Mouse (Mus musculus): Measurements from ENCODE around the gene Tmed2. TPM values are rescaled to one million over a fixed set of nuclear protein-coding genes. Genes with fewer than 3 reads are reported as not detected.

The Tmed2 gene
- polyA plus RNA-seq, 1 experiment from 2014 or later: 443 TPM

- no peak overlapping the region for H3K4me3 ChIP-seq (ENCODE audit: low read length)
- WGBS: 85% methylated on average over 3 of the region's 3 CpGs
- no peaks in the 10 kb centered on the region for H3K9me3 ChIP-seq (replicated peaks; ENCODE audit: control insufficient read depth, low read length)
- no peaks in the 10 kb centered on the region for H3K27me3 ChIP-seq (ENCODE audit: control insufficient read depth, insufficient read depth, low read length)
- H3K9ac ChIP-seq (ENCODE audit: low read length): no peak overlapping the region
- H3K36me3 ChIP-seq (ENCODE audit: control insufficient read depth, insufficient read depth): peaks cover 21% of the 10 kb centered on the region
- H3K27ac ChIP-seq (ENCODE audit: low read length): no peak overlapping the region
- ATAC-seq (replicated peaks; ENCODE audit: extremely low read depth, insufficient read depth, low FRiP score): no peak
- H3K4me1 ChIP-seq (ENCODE audit: control insufficient read depth, insufficient read depth, low read length): peaks cover 18% of the 10 kb centered on the region
- H3K4me2 ChIP-seq (ENCODE audit: low read depth, low read length): no peak overlapping the region
Measured at GRCm38 (mm10) chr5:124500573-124500972, 39.9 kb upstream of the Tmed2 start.

GRCm38 (mm10) chr5:124501541-124501940, 39.0 kb upstream of the Tmed2 start:
- H3K36me3 ChIP-seq (ENCODE audit: control insufficient read depth, insufficient read depth): peaks cover 21% of the 10 kb centered on the region
- 84% methylated on average over 10 of the region's 10 CpGs for WGBS
- H3K4me1 ChIP-seq (ENCODE audit: control insufficient read depth, insufficient read depth, low read length): peaks cover 18% of the 10 kb centered on the region
- no peak overlapping the region for H3K4me3 ChIP-seq (ENCODE audit: low read length)
- no peak overlapping the region for H3K4me2 ChIP-seq (ENCODE audit: low read depth, low read length)
- no peaks in the 10 kb centered on the region for H3K27me3 ChIP-seq (ENCODE audit: control insufficient read depth, insufficient read depth, low read length)
- no peaks in the 10 kb centered on the region for H3K9me3 ChIP-seq (replicated peaks; ENCODE audit: control insufficient read depth, low read length)
- no peak overlapping the region for H3K27ac ChIP-seq (ENCODE audit: low read length)
- no peak for ATAC-seq (replicated peaks; ENCODE audit: extremely low read depth, insufficient read depth, low FRiP score)
- H3K9ac ChIP-seq (ENCODE audit: low read length): no peak overlapping the region

GRCm38 (mm10) chr5:124503742-124504141, 36.8 kb upstream of the Tmed2 start:
- H3K9ac ChIP-seq (ENCODE audit: low read length): no peak overlapping the region
- H3K36me3 ChIP-seq (ENCODE audit: control insufficient read depth, insufficient read depth): peaks cover 21% of the 10 kb centered on the region
- no peaks in the 10 kb centered on the region for H3K9me3 ChIP-seq (replicated peaks; ENCODE audit: control insufficient read depth, low read length)
- peaks cover 11% of the 10 kb centered on the region for H3K4me1 ChIP-seq (ENCODE audit: control insufficient read depth, insufficient read depth, low read length)
- no peak overlapping the region for H3K27ac ChIP-seq (ENCODE audit: low read length)
- no peaks in the 10 kb centered on the region for H3K27me3 ChIP-seq (ENCODE audit: control insufficient read depth, insufficient read depth, low read length)
- WGBS: 61% methylated on average over 14 of the region's 14 CpGs
- no peak overlapping the region for H3K4me3 ChIP-seq (ENCODE audit: low read length)
- no peak overlapping the region for H3K4me2 ChIP-seq (ENCODE audit: low read depth, low read length)
- ATAC-seq (replicated peaks; ENCODE audit: extremely low read depth, insufficient read depth, low FRiP score): no peak

GRCm38 (mm10) chr5:124505235-124505634, 35.3 kb upstream of the Tmed2 start:
- Histone ChIP-seq H3K4me2 (ENCODE audit: low read depth, low read length) (no peak overlapping the region), H3K9me3 (replicated peaks; ENCODE audit: control insufficient read depth, low read length) (no peaks in the 10 kb centered on the region), H3K4me1 (ENCODE audit: control insufficient read depth, insufficient read depth, low read length) (peaks cover 18% of the 10 kb centered on the region), H3K27ac (ENCODE audit: low read length) (no peak overlapping the region), H3K9ac (ENCODE audit: low read length) (no peak overlapping the region), H3K27me3 (ENCODE audit: control insufficient read depth, insufficient read depth, low read length) (no peaks in the 10 kb centered on the region), H3K36me3 (ENCODE audit: control insufficient read depth, insufficient read depth) (peaks cover 24% of the 10 kb centered on the region), H3K4me3 (ENCODE audit: low read length) (no peak overlapping the region)
- 90% methylated on average over 4 of the region's 4 CpGs for WGBS
- ATAC-seq (replicated peaks; ENCODE audit: extremely low read depth, insufficient read depth, low FRiP score): no peak

- H3K4me3 ChIP-seq (ENCODE audit: low read length): no peak overlapping the region
- H3K4me1 ChIP-seq (ENCODE audit: control insufficient read depth, insufficient read depth, low read length): peaks cover 23% of the 10 kb centered on the region
- H3K4me2 ChIP-seq (ENCODE audit: low read depth, low read length): no peak overlapping the region
- H3K27ac ChIP-seq (ENCODE audit: low read length): peak overlapping the region; percentile 26; the same call in 1 of the 2 replicates
- no peak overlapping the region for H3K9ac ChIP-seq (ENCODE audit: low read length)
- WGBS: 55% methylated on average over 10 of the region's 10 CpGs
- ATAC-seq (replicated peaks; ENCODE audit: extremely low read depth, insufficient read depth, low FRiP score): no peak
- H3K27me3 ChIP-seq (ENCODE audit: control insufficient read depth, insufficient read depth, low read length): no peaks in the 10 kb centered on the region
- no peaks in the 10 kb centered on the region for H3K9me3 ChIP-seq (replicated peaks; ENCODE audit: control insufficient read depth, low read length)
- peaks cover 13% of the 10 kb centered on the region; the same call in 1 of the 2 replicates for H3K36me3 ChIP-seq (ENCODE audit: control insufficient read depth, insufficient read depth)
Measured at GRCm38 (mm10) chr5:124506731-124507359, 33.6 kb upstream of the Tmed2 start.

GRCm38 (mm10) chr5:124509200-124509599, 31.3 kb upstream of the Tmed2 start:
- H3K4me1 ChIP-seq (ENCODE audit: control insufficient read depth, insufficient read depth, low read length): peaks cover 23% of the 10 kb centered on the region
- no peaks in the 10 kb centered on the region for H3K27me3 ChIP-seq (ENCODE audit: control insufficient read depth, insufficient read depth, low read length)
- H3K36me3 ChIP-seq (ENCODE audit: control insufficient read depth, insufficient read depth): peaks cover 20% of the 10 kb centered on the region
- peak overlapping the region; percentile 86 for H3K27ac ChIP-seq (ENCODE audit: low read length)
- no peaks in the 10 kb centered on the region for H3K9me3 ChIP-seq (replicated peaks; ENCODE audit: control insufficient read depth, low read length)
- no peak for ATAC-seq (replicated peaks; ENCODE audit: extremely low read depth, insufficient read depth, low FRiP score)
- 89% methylated on average over 6 of the region's 6 CpGs for WGBS
- no peak overlapping the region for H3K4me3 ChIP-seq (ENCODE audit: low read length)
- peak overlapping the region; percentile 29; the same call in 1 of the 2 replicates for H3K4me2 ChIP-seq (ENCODE audit: low read depth, low read length)
- H3K9ac ChIP-seq (ENCODE audit: low read length): 0 out of 2 replicates have a peak overlapping the region, but pooled peaks have one; percentile 22

GRCm38 (mm10) chr5:124509742-124510237, 30.7 kb upstream of the Tmed2 start:
- H3K4me2 ChIP-seq (ENCODE audit: low read depth, low read length): peak overlapping the region; percentile 29; the same call in 1 of the 2 replicates

GRCm38 (mm10) chr5:124510536-124511050, 29.9 kb upstream of the Tmed2 start:
- Histone ChIP-seq H3K4me2 (ENCODE audit: low read depth, low read length) (no peak overlapping the region), H3K27ac (ENCODE audit: low read length) (peak overlapping the region; percentile 86), H3K9ac (ENCODE audit: low read length) (no peak overlapping the region), H3K27me3 (ENCODE audit: control insufficient read depth, insufficient read depth, low read length) (no peaks in the 10 kb centered on the region), H3K36me3 (ENCODE audit: control insufficient read depth, insufficient read depth) (peaks cover 25% of the 10 kb centered on the region), H3K9me3 (replicated peaks; ENCODE audit: control insufficient read depth, low read length) (no peaks in the 10 kb centered on the region), H3K4me1 (ENCODE audit: control insufficient read depth, insufficient read depth, low read length) (peaks cover 23% of the 10 kb centered on the region), H3K4me3 (ENCODE audit: low read length) (no peak overlapping the region)
- no peak for ATAC-seq (replicated peaks; ENCODE audit: extremely low read depth, insufficient read depth, low FRiP score)
- WGBS: 79% methylated on average over 10 of the region's 10 CpGs

More at GRCm38 (mm10) chr5:124509742-124510237, 30.7 kb upstream of the Tmed2 start:
- ATAC-seq (replicated peaks; ENCODE audit: extremely low read depth, insufficient read depth, low FRiP score): peak; percentile 93
- peak overlapping the region; percentile 86 for H3K27ac ChIP-seq (ENCODE audit: low read length)
- 30% methylated on average over 12 of the region's 12 CpGs for WGBS
- no peaks in the 10 kb centered on the region for H3K27me3 ChIP-seq (ENCODE audit: control insufficient read depth, insufficient read depth, low read length)
- peaks cover 23% of the 10 kb centered on the region for H3K36me3 ChIP-seq (ENCODE audit: control insufficient read depth, insufficient read depth)
- no peak overlapping the region for H3K4me3 ChIP-seq (ENCODE audit: low read length)
- H3K9ac ChIP-seq (ENCODE audit: low read length): 0 out of 2 replicates have a peak overlapping the region, but pooled peaks have one; percentile 22
- H3K4me1 ChIP-seq (ENCODE audit: control insufficient read depth, insufficient read depth, low read length): peaks cover 23% of the 10 kb centered on the region
- no peaks in the 10 kb centered on the region for H3K9me3 ChIP-seq (replicated peaks; ENCODE audit: control insufficient read depth, low read length)

- Histone ChIP-seq H3K4me1 (ENCODE audit: control insufficient read depth, insufficient read depth, low read length) (no peaks in the 10 kb centered on the region), H3K9ac (ENCODE audit: low read length) (no peak overlapping the region), H3K4me3 (ENCODE audit: low read length) (no peak overlapping the region), H3K9me3 (replicated peaks; ENCODE audit: control insufficient read depth, low read length) (no peaks in the 10 kb centered on the region), H3K4me2 (ENCODE audit: low read depth, low read length) (no peak overlapping the region), H3K27ac (ENCODE audit: low read length) (no peak overlapping the region), H3K36me3 (ENCODE audit: control insufficient read depth, insufficient read depth) (peaks cover 32% of the 10 kb centered on the region), H3K27me3 (ENCODE audit: control insufficient read depth, insufficient read depth, low read length) (no peaks in the 10 kb centered on the region)
- 72% methylated on average over 5 of the region's 5 CpGs for WGBS
- no peak for ATAC-seq (replicated peaks; ENCODE audit: extremely low read depth, insufficient read depth, low FRiP score)
Measured at GRCm38 (mm10) chr5:124515789-124516188, 24.7 kb upstream of the Tmed2 start.

All from heart, embryonic 16.5 days (tissue).